Mouse (Mus musculus): ENCODE measurements around the gene Pip4k2b. TPM values are rescaled to one million over a fixed set of nuclear protein-coding genes. Genes with fewer than 3 reads are reported as not detected.
A peak's percentile ranks its signal among the peaks of the same experiment; 100 is the strongest.
"Not testable (repeated sequence)": the region's sequence is repeated elsewhere in the genome, so short reads cannot be mapped to it uniquely, and the experiment has no call there.

The Pip4k2b gene
- polyA plus RNA-seq (2016; fragmentation: Nextera tagmentation; extraction: Ambion mirVana), result 1.4 and 1.5 TPM in 2 replicates

GRCm38 (mm10) chr11:97744063-97744717 lies at the start of gene Pip4k2b:
Pip4k2b (minus strand) TSS chr11:97744704.
- H3K4me1 ChIP-seq, result peaks cover 28% of the 10 kb centered on the region
- H3K4me3 ChIP-seq, result peak within 1 kb of the TSS; percentile 90
- peaks cover 33% of the 10 kb centered on the region for H3K36me3 ChIP-seq
- no peaks in the 10 kb centered on the region for H3K27me3 ChIP-seq (ENCODE audit: low read depth, poor library complexity, severe bottlenecking)
- H3K27ac ChIP-seq (replicated peaks), result peak within 1 kb of the TSS; percentile 98
- WGBS, result under 1% methylated on average over 54 of the region's 63 CpGs
- DNase-seq (ENCODE audit: low spot score), result no peak
- no peaks in the 10 kb centered on the region for H3K9me3 ChIP-seq (replicated peaks)

- peaks cover 5% of the 10 kb centered on the region for H3K4me1 ChIP-seq
- DNase-seq (ENCODE audit: low spot score), result no peak
These were observed 48.7 kb upstream of the Pip4k2b start for GRCm38 (mm10) chr11:97793165-97793564.

GRCm38 (mm10) chr11:97790778-97791438 lies 46.4 kb upstream of the Pip4k2b start:
- not testable (repeated sequence) for DNase-seq (ENCODE audit: low spot score); H3K27ac ChIP-seq (replicated peaks); H3K27me3 ChIP-seq (ENCODE audit: low read depth, poor library complexity, severe bottlenecking); H3K36me3 ChIP-seq; H3K9me3 ChIP-seq (replicated peaks); H3K4me1 ChIP-seq; H3K4me3 ChIP-seq
- 81% methylated on average over 2 of the region's 2 CpGs for WGBS

More at GRCm38 (mm10) chr11:97793165-97793564, 48.7 kb upstream of the Pip4k2b start:
- Histone ChIP-seq H3K27ac (replicated peaks) (no peak overlapping the region), H3K4me3 (no peak overlapping the region), H3K9me3 (replicated peaks) (no peaks in the 10 kb centered on the region), H3K27me3 (ENCODE audit: low read depth, poor library complexity, severe bottlenecking) (0 out of 2 replicates have a peak, but pooled peaks cover 4% of the 10 kb centered on the region), H3K36me3 (no peaks in the 10 kb centered on the region)
- WGBS, result 5% methylated on average over 2 of the region's 2 CpGs

- no peak overlapping the region for H3K4me3 ChIP-seq
- H3K27ac ChIP-seq (replicated peaks), result no peak overlapping the region
- no peaks in the 10 kb centered on the region for H3K4me1 ChIP-seq
- WGBS, result 92% methylated on average over 5 of the region's 5 CpGs
- no peak for DNase-seq (ENCODE audit: low spot score)
- H3K36me3 ChIP-seq, result no peaks in the 10 kb centered on the region
- no peaks in the 10 kb centered on the region for H3K9me3 ChIP-seq (replicated peaks)
- H3K27me3 ChIP-seq (ENCODE audit: low read depth, poor library complexity, severe bottlenecking), result no peaks in the 10 kb centered on the region
These were observed 45.2 kb upstream of the Pip4k2b start for GRCm38 (mm10) chr11:97789727-97790126.

DNA sequence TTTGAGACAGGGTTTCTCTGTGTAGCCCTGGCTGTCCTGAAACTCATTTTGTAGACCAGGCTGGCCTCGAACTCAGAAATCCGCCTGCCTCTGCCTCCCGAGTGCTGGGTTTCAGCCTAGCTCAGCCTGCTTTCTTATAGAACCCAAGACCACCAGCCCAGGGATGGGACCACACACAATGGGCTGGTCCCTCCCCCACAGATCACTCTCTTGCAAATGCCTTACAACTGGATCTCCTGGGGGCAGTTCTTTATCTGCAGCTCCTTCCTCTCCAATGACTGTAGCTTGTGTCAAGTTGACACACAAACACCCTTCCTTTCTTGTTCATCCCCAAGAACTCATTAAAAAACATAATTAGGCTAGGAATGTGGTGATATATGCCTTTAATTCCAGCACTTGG lies 43.5 kb upstream of the Pip4k2b start:
- Histone ChIP-seq H3K27me3 (ENCODE audit: low read depth, poor library complexity, severe bottlenecking) (no peaks in the 10 kb centered on the region), H3K4me3 (no peak overlapping the region), H3K9me3 (replicated peaks) (no peaks in the 10 kb centered on the region), H3K27ac (replicated peaks) (no peak overlapping the region), H3K36me3 (no peaks in the 10 kb centered on the region), H3K4me1 (peaks cover 5% of the 10 kb centered on the region)
- 84% methylated on average over 3 of the region's 3 CpGs for WGBS
- no peak for DNase-seq (ENCODE audit: low spot score)

GRCm38 (mm10) chr11:97782564-97782895 lies 38.0 kb upstream of the Pip4k2b start:
- DNase-seq (ENCODE audit: low spot score), result no peak
- peak overlapping the region; percentile 99 for H3K4me3 ChIP-seq
- no peaks in the 10 kb centered on the region for H3K27me3 ChIP-seq (ENCODE audit: low read depth, poor library complexity, severe bottlenecking)
- peak overlapping the region; percentile 99 for H3K27ac ChIP-seq (replicated peaks)
- WGBS, result 1% methylated on average over 10 of the region's 10 CpGs
- H3K9me3 ChIP-seq (replicated peaks), result no peaks in the 10 kb centered on the region
- H3K4me1 ChIP-seq, result peaks cover 25% of the 10 kb centered on the region
- H3K36me3 ChIP-seq, result peaks cover 39% of the 10 kb centered on the region

- under 1% methylated on average over 67 of the region's 67 CpGs for WGBS
- H3K27ac ChIP-seq (replicated peaks), result peak within 1 kb of the TSS; percentile 99
- peaks cover 45% of the 10 kb centered on the region for H3K36me3 ChIP-seq
- H3K27me3 ChIP-seq (ENCODE audit: low read depth, poor library complexity, severe bottlenecking), result no peaks in the 10 kb centered on the region
- no peaks in the 10 kb centered on the region for H3K9me3 ChIP-seq (replicated peaks)
- peak; percentile 98 for DNase-seq (ENCODE audit: low spot score)
- H3K4me1 ChIP-seq, result peaks cover 25% of the 10 kb centered on the region
- peak within 1 kb of the TSS; percentile 99 for H3K4me3 ChIP-seq
These were observed 37.5 kb upstream of the Pip4k2b start, which contains the start of gene Rpl23 for GRCm38 (mm10) chr11:97781832-97782563. Rpl23 (minus strand) TSS chr11:97782437.

DNA sequence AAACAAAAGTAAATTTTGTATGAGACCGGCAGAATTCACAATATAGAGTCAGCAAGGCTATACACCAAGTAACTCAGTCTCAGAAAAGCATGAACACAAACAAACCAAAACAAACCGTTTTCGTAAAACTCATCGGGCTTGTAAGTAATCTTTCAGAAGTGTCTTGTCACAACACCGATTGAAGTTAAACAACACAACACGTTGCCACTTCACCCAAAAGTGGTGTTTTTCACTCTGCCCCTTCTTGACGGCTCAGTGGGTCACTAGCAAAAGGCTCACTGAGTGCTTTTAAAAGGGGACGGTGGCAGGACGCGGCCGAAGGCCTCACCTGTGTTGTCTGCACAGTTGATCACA lies 37.0 kb upstream of the Pip4k2b start:
- DNase-seq (ENCODE audit: low spot score), result peak; percentile 21
- Histone ChIP-seq H3K4me3 (peak overlapping the region; percentile 99), H3K4me1 (peaks cover 28% of the 10 kb centered on the region), H3K36me3 (peaks cover 50% of the 10 kb centered on the region), H3K9me3 (replicated peaks) (no peaks in the 10 kb centered on the region), H3K27me3 (ENCODE audit: low read depth, poor library complexity, severe bottlenecking) (no peaks in the 10 kb centered on the region), H3K27ac (replicated peaks) (peak overlapping the region; percentile 99)
- WGBS, result 2% methylated on average over 11 of the region's 11 CpGs

GRCm38 (mm10) chr11:97779968-97780701 lies 35.6 kb upstream of the Pip4k2b start:
- peaks cover 63% of the 10 kb centered on the region for H3K36me3 ChIP-seq
- WGBS, result 93% methylated on average over 2 of the region's 2 CpGs
- H3K4me3 ChIP-seq, result peak overlapping the region; percentile 99
- H3K4me1 ChIP-seq, result peaks cover 36% of the 10 kb centered on the region
- DNase-seq (ENCODE audit: low spot score), result no peak
- H3K27ac ChIP-seq (replicated peaks), result no peak overlapping the region
- no peaks in the 10 kb centered on the region for H3K27me3 ChIP-seq (ENCODE audit: low read depth, poor library complexity, severe bottlenecking)
- H3K9me3 ChIP-seq (replicated peaks), result no peaks in the 10 kb centered on the region

DNA sequence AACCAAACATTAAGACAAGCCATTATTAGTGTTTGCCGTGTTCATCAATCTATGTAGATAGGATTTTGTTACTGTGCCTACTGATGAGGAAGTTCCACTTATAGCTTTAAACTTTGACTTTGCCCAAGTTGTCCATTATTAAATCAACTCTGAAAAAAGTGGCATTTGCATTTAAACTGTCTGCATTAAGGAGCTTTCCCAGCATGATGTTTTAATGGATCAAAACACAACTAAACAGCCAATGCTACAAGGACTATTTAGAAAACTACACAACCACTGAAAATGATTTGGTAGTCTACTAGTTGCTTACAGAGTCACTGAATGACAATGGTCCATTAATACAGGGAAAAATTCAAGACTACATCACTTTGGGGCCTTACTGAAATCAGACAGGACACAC lies 34.4 kb upstream of the Pip4k2b start:
- Histone ChIP-seq H3K27ac (replicated peaks) (no peak overlapping the region), H3K36me3 (peaks cover 70% of the 10 kb centered on the region), H3K9me3 (replicated peaks) (no peaks in the 10 kb centered on the region), H3K4me1 (peaks cover 36% of the 10 kb centered on the region), H3K27me3 (ENCODE audit: low read depth, poor library complexity, severe bottlenecking) (no peaks in the 10 kb centered on the region), H3K4me3 (no peak overlapping the region)
- no peak for DNase-seq (ENCODE audit: low spot score)
- WGBS, result 98% methylated on average over 1 of the region's 1 CpGs

DNA sequence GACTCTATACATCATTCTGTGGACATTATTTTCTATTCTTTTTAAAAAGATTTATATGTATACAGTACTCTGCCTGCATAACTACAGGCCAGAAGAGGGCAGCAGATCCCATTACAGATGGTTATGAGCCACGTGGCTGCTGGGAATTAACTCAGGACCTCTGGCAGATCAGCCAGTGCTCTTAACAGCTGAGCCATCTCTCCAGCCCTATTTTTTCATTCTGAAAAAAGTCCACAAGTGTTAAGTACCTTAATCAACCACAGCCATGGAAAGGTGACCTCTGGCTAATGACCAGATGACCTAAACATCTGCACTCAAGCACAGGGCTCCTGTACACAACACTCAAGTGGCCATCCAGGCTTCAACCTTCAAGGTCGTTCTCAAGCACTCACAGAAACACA lies 32.6 kb upstream of the Pip4k2b start:
- Histone ChIP-seq H3K27me3 (ENCODE audit: low read depth, poor library complexity, severe bottlenecking) (no peaks in the 10 kb centered on the region), H3K9me3 (replicated peaks) (no peaks in the 10 kb centered on the region), H3K4me3 (no peak overlapping the region), H3K27ac (replicated peaks) (no peak overlapping the region), H3K36me3 (peaks cover 70% of the 10 kb centered on the region), H3K4me1 (peaks cover 28% of the 10 kb centered on the region)
- DNase-seq (ENCODE audit: low spot score), result no peak
- 50% methylated on average over 2 of the region's 2 CpGs for WGBS

- Histone ChIP-seq H3K27ac (replicated peaks) (no peak overlapping the region), H3K4me1 (peaks cover 28% of the 10 kb centered on the region), H3K36me3 (peaks cover 70% of the 10 kb centered on the region)
These were observed 32.1 kb upstream of the Pip4k2b start for GRCm38 (mm10) chr11:97776497-97777128.

More at GRCm38 (mm10) chr11:97776497-97777128, 32.1 kb upstream of the Pip4k2b start:
- no peaks in the 10 kb centered on the region for H3K27me3 ChIP-seq (ENCODE audit: low read depth, poor library complexity, severe bottlenecking)
- DNase-seq (ENCODE audit: low spot score), result peak; percentile 34
- H3K9me3 ChIP-seq (replicated peaks), result no peaks in the 10 kb centered on the region
- WGBS, result 60% methylated on average over 5 of the region's 5 CpGs
- peak overlapping the region; percentile 5; the same call in 1 of the 2 replicates for H3K4me3 ChIP-seq

Measured in midbrain, embryonic 10.5 days (tissue).